Mouse (Mus musculus) 3134 (cell line): Measurements from ENCODE around the gene Tekt3.

Experiments
- DNase-seq: peaks from one replicate; pipeline ENCODE4 v3.0.0-alpha.2; 2011; ENCODE audit warnings: low spot score; ENCODE audit not compliant: insufficient read length; ENCODE audit errors: extremely low read depth

Gene Tekt3

DNA sequence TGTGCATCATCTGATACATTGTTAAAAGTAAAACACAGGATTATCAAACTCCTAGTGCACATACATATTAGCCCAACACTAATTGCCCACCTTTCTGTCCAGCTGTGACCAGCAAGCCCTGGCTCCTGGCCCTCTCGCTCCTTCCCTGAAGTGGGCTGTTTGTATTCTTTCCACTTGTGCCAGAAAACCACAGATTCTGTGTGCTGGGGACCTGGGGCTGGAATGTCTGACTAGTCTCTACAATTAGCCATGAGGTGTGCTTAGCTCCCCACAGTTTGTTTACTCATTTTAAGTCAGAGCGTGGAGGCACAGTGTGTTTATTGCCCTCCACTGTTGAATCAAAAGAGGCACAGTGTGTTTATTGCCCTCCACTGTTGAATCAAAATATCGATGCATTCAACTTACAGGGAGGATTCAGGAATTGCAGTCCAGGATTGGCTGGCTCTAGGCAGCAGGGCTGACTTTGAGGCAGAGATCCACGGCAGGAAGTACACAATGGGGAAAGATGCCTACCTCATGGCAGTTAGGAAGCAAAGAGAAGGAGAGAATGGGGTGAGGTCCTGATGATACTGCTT is 61.4 kb downstream of the Tekt3 start:
- DNase-seq: no peak

DNA sequence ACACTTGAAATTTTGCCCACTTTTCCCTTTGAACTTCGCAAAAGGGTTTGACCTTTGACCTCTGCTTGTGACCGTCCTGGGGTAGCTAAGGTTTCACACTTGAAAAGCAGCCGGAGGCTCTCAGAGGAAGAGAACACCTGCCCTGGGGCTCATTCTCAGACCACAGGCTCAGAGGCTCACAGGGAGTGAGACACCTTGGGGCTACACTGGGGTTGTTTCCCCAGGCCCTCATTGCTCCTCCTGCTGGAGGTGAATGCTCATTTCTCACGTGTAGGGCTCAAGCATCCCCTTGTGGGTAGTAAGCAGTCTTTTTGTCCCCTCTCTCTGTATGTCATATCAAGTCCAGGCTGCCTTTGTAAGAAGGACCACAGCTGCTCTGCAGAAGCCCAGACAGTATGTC is 62.9 kb downstream of the Tekt3 start:
- DNase-seq: no peak

DNA sequence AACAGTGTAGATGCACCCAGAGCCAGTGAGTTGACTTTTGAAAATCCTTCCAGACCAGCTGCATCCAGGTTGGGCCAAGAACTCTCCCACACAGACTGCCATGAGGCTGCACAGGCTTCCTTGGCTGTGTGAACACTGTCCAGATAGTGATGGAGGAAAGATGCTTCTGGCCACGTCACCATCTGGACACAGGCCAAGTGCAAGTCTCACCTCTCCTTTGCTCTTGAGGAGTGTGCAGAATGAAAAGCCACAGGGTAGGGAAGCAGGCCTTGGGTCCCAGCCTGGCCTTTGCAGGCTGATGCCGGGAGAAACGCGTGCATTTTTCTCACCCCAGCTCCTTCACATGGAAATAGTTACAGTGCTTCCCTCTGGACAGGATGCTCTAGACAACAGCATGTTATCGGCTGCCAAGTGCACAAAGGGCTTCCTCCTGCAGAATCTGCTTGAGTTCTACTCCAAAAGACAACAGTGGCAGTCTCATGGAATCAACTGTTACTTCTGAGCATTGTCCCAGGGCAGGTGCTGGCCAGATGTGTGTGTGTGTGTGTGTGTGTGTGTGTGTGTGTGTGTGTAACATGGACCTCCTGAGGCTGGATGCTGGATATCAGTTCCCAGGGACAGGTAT is 64.5 kb downstream of the Tekt3 start:
- no peak for DNase-seq

DNA sequence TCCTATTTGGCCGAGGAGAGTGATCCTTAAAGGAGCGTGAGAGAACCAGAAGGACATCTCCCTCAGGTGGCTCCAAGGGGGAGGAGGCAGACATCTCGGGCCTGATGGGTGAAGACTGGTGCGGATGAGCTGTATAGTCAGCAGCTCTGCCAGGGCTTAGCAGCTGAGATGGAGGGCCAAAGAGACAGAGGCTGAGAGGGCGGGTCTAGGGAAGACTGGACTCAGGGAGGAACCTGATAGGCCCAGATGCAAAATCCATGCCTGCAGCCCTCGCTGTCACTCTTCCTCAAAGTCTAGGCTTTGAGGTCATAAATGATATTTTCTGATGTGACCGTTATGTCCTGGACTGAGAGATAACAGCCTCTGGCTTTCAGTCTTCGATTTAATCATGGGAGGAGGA is 65.5 kb downstream of the Tekt3 start:
- DNase-seq: no peak

DNA sequence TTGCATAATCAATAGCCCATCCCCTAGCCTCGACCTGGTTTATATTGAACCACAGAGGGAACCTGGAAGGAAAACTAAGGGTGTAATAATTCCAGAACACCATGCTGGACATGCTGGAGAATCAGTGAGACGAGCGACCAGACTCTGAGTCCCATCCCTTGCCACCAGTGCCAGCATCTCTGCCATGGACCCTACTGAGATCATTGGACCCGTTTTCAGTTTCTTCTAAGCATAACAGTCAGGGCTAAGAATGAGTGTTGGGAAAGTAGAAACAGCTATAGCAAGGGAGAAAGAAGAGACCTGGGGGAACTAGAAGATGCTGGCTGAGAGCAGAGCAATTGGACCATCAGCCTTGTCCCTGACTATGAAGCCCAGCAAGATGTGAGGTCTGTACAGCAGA is 66.1 kb downstream of the Tekt3 start:
- DNase-seq: no peak

DNA sequence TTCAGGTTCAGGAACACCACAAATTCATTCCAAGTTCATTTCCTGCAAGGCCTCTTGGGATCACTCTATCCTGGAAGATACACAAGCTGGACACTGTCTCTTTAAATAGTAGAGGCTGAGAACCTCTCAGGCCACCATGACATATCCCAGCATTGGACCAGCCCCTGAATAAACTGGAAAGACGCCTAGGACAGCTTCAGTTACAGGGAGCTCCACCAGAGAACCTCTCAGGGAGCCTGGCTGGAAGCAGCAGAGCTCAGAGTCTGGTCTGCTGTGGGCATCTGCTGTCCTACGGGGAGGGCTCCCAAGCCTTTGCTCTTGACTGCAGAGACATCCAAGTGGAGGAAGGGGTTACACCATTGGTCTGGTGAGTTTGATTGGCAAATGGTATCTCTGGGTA is 67.3 kb downstream of the Tekt3 start, which contains the start of gene Pmp22:
TSS of gene Pmp22 (plus strand) at position 199 of the 400 bp plus-strand sequence.
- no peak for DNase-seq

DNA sequence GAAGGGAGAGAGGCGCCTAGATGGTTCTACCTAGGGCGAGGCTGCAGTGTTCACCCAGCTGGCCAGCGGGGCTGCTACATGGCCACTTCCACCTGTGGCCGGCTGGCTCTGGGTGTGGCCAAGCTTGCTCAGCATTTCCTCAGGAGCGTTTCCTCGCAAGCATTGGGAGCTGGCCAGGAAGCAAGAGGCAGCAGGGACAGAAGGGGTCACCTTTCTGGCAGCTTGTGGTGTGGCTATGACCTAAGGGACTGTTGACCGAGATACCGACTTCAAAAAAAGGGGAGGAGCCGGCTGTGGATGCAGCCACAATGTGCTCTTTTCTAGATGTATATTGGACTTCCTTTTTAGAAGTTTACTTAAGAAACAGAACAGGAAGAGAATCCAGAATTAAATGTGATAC is 67.9 kb downstream of the Tekt3 start:
- DNase-seq: peak; percentile 54

DNA sequence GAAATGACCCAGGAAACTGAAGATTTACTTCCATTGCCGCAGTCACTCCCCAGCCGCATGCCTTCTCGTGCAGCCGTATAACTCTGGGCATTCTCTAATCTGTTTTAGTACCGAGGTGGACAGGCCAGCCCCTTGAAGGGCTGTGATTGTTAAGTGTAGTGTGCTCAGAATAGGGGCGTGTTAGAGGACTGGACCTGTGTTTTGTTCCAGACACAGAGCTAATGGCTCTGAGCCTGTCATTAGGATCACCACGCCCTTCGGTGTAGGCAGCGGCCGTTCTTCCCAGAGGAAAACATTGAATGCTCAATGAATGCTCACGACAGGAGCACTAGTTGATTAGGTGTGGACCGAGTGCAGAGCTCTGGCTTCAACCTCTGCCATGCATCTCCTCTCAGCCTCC is 68.4 kb downstream of the Tekt3 start:
- no peak for DNase-seq

DNA sequence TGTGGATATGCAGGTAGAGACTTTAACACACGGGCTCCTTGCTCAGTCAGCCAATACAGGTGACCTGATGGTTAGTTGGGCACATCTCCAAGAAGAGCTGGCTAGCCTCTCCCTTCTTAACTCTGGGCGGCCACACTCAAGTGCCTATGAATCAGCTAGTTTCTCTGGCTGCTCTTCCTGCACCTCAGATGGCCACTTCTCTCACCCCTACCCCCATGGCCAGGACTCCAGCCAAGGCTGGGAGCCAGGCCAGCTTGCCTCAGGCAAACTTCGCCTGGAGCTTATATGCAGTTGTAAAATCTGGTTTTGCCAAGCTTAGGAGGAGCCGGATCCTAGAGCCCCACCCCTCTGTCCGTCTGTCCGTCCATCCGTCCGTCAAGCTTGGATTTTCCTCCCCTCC is 69.0 kb downstream of the Tekt3 start:
- DNase-seq: peak; percentile 98

DNA sequence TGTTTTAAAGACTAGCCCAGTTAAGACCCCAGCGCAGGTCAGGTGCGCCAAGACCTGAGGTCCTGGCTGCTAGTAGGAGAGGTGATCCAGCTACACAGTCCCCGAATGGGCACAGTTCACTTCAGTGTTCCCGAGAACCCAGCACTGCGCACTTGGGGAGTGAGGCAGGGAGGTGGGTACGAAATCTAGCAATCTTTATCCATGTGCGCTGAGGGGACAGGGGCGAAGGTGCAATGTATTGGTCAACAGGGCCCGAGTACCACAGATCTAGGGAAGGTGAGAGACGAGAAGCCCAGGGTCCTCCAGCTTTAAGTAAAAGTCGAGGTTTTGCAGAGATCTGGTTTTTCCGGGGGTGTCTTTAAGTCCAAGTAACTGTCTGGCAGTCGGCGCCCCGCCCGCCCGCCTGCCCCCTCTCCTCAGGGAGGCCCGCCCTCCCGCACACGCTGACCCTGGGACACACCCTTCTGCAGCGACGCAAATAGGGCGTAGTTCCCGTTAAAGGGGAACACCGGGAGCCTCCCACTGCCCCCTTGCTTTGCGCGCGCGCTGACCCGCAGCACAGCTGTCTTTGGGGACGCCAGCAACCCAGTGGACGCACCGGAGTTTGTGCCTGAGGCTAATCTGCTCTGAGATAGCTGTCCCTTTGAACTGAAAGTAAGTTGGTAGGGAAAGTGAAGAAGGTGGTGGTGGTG is 69.7 kb downstream of the Tekt3 start:
- DNase-seq: peak; percentile 86

DNA sequence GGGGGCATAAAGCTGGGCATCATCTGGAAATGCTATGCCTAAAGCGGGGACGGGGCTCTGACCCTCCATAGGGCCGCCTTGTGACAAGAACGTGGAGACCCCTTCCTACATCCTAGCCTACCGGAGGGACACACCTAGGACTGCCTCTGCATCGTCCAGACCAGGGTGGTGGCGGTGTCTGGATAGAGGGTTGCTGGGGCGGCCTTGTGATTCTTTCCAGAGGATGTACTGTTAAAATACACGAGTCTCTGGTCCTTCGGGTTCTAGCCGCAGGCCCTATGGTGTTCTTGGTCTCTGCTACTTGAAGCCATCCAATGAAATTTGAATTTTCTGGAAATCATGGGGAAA is 70.2 kb downstream of the Tekt3 start:
- DNase-seq: no peak

DNA sequence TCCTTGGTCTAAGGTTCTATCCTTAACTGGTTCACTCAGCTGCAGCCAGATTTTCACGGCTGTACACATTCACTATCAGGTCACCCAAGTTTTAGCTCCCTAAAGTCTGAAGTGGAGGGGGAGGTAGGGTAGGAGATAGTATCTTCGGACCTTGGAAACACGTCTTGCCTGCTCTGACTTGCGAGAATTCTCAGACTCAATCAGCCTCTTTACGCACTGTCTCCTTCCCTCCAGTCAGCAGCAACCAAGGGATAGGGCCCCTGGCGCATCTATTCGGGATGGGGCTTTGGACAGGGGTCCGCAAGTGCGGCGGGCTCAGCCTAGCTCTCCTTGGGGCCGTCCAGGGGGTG is 70.7 kb downstream of the Tekt3 start:
- no peak for DNase-seq

DNA sequence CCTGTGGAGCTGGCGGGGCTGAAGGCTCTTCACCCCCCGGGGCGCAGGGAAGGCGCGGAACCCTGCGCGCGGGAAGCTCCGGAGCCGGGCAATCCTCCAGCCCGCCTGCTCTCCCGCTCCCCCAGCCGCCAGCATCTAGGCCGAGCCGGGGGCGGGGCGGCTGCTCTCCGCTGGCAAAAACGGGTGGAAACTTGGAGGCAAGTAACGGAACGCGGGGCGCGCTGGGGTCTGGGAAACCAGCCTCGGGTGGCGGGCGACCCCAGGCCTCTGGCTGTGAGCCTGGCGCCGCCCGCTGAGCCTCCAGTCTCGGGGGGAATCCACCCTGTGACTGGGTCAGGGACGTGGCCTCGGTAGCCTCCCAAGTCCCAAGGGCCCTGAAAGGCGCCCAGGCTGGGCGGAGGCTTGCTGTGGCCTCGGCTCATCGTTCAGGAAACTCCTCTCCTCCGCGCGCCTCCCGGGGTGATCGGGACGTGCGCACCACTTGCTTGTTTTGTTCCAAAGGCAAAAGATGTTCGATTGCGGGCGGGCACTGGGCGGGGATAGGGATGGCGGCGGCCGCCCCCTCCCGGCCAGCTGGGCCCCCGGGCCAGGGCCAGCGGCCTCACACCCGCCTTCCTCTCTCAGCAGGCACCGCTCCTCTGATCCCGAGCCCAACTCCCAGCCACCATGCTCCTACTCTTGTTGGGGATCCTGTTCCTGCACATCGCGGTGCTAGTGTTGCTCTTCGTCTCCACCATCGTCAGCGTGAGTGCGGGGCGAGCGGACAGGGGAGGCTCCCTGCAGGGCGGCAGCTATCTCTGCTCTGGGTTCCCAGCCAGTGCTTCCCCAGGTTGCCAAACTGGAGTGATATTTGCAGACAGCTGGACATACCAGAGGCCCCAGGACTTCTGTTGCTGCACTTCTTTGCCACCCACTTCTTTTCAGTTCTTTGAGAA is 71.3 kb downstream of the Tekt3 start:
- DNase-seq: peak; percentile 89

DNA sequence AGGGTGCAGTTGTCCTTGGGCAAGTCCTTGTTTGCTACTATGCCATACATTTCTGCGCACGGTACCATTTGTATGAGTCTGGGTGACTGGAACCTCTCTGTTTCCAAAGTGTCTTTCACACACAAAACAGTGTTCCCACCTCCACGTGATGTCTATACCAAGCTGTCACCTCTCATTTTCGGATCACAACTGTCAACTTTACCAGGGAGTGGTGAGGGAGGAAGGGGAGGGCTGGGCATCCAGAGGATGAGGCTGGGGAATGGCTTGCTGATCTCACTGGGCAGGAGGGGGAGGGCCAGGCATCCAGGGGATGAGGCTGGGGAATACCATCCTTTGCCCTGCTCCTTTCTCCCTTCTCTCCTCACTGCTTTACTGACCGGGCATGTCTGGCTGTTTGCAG is 72.6 kb downstream of the Tekt3 start:
- DNase-seq: no peak

DNA sequence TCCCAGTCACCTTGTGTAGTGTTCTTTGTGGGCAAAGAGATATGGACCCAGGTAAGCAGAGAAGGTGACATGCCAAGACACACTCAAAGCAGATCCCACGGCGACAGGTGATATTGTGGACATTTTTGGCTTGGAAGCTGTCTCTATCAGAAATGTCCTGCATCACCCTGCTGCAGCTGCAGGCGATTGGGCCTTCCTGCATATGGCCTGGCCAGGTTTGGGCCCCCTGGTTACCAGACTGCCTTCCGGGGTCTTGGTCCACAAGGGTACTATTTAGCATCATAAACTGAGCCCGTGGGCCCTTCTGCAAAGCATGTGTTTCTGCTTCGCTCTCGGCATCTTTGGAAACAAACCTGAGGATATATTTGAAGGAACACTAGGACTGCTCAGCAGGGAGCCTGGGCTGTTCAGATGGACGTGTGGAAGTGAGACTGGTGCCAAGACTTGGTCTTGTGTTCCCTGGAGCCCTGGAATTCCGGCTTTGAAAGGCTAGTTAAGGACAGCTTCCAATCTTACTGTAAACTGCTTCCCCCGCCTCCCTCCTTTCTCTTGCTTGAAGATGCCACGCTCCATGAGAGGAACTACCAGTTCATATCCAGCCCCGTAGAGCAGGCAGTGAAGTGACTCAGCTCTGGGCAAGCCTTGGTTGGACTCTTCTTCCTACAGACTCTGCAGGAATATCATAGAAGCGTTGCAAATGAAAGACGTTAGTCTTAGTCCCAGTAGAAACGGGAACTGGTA is 73.5 kb downstream of the Tekt3 start:
- peak; percentile 54 for DNase-seq

DNA sequence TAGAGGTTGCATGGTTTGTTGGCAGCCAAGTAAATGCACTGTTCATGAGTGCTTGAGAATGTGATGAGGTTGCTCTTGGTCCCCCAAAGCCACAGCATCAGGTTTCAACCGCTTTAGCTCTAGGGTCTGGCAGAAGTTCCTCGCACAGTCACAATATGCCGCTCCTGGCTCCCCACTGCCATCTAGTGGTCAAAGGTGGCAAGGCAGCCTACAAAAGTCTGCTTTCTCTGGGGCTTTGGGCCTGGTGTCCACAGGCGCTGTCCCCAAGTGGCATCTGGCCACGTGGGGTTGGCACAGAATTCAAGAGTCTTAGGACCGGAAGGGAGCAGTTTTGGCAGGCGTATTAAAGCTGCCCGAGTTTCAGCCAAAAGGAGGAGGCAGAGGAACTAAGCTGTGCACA is 74.2 kb downstream of the Tekt3 start:
- DNase-seq: peak; percentile 90

DNA sequence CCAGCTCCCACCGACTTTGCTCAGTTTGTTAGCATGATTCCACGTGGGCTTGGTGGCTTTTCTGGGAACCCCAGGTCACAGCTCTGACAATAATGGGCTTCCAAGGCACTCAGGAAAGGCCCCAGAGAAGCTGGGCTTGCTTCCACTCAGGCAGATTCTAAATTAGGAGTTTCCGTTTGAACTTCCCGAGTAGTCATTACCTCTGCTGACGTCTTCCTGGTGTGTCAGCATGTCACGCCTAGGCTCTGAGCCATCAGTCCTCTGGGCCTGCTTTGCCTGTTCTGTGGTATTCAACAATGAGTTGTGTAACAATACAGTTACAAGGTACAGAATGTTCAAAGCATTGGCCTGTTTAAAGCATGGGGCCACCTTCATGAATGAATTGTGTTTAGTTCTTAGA is 74.8 kb downstream of the Tekt3 start:
- peak; percentile 44 for DNase-seq

DNA sequence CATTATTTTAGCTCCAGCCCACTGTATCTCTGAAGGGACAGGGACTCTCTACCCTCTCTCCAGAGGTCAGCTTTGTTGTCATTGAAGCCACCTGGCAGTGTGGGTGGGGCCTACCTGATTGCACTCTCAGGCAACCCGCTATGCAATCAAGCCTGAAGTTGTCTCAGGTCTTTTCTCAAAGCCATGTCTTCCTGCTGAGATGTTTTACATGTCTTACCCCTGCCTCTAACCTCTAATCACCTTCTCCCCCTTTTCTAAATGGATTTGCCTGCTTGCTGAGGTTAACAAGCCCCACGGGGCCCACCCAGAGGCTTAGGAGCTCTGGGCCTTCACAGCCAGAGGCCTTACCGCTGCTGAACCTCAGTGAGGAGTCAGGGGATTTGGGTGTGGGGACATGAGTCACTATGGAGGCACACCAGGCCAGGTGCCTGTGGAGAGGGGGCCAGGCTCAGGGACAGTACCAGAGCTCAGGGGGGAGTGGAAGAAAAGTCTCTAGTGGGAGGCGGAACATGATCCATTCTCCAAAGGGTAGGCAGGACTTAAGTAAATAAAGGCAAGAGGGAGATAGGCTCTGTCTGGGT is 75.5 kb downstream of the Tekt3 start:
- no peak for DNase-seq

DNA sequence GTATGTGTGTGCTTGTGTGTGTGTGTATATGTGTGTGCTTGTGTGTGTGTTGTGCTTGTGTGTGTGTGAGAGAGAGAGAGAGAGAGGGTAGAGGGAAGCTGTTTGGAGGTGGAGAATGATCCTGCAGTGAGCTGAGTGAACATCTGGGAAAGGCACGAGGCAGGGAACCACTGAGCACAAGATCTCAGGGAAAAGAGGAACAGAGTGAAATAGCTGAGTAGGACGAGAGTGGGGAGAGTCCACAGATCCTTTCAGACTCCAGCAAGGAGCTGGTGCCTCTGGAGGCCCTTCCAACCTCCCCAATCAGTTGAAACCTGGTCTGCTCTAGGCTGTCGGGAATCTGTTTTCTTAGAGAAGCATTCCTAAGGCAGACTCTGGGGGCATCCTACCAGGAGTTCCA is 77.3 kb downstream of the Tekt3 start:
- DNase-seq: no peak

DNA sequence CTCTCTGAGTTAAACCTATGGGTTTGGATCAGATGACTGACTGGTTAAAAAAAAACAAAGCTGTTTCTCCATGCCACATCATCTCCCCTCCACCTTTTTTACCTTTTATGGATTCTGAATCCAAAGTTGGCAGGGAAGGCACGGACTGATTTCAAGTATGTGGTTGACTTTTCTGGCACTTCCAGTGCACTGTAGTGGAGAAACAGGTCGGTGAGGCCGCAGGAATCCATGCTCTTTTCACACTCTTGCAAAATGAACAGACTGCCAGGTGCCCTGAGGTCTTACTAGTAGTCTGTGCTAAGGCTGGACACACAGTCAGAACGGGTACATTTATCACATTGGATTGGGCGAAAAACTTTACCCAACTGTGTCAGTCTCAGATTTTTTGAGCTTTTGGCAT is 80.9 kb downstream of the Tekt3 start:
- no peak for DNase-seq
